Mouse (Mus musculus): Measurements from ENCODE around the gene Oas1a. TPM values are rescaled to one million over a fixed set of nuclear protein-coding genes. Genes with fewer than 3 reads are reported as not detected.

Gene Oas1a
- polyA plus RNA-seq, 1 experiment from 2014 or later: 3.2 TPM

GRCm38 (mm10) chr5:120870081-120870480 lies 37.2 kb downstream of the Oas1a start:
- H3K4me1 ChIP-seq (replicated peaks): no peaks in the 10 kb centered on the region
- DNase-seq (no peak), ATAC-seq (ENCODE audit: low read depth) (no peak)
- H3K9me3 ChIP-seq (replicated peaks): no peaks in the 10 kb centered on the region
- H3K27ac ChIP-seq: no peak overlapping the region
- no peak overlapping the region for H3K9ac ChIP-seq
- H3K4me3 ChIP-seq (replicated peaks): no peak overlapping the region
- no peak overlapping the region for H3K4me2 ChIP-seq
- 40% methylated on average over 3 of the region's 3 CpGs for WGBS (ENCODE audit: insufficient replicate concordance)
- H3K27me3 ChIP-seq: no peaks in the 10 kb centered on the region
- H3K36me3 ChIP-seq: no peaks in the 10 kb centered on the region

GRCm38 (mm10) chr5:120869436-120870015 lies 37.8 kb downstream of the Oas1a start:
- H3K4me3 ChIP-seq (replicated peaks): no peak overlapping the region
- H3K4me2 ChIP-seq: no peak overlapping the region
- ATAC-seq (ENCODE audit: low read depth): no peak
- 51% methylated on average over 7 of the region's 7 CpGs for WGBS (ENCODE audit: insufficient replicate concordance)
- H3K27ac ChIP-seq: no peak overlapping the region
- H3K36me3 ChIP-seq: no peaks in the 10 kb centered on the region
- no peak for DNase-seq
- no peaks in the 10 kb centered on the region for H3K9me3 ChIP-seq (replicated peaks)
- no peaks in the 10 kb centered on the region for H3K4me1 ChIP-seq (replicated peaks)
- H3K9ac ChIP-seq: no peak overlapping the region
- H3K27me3 ChIP-seq: no peaks in the 10 kb centered on the region

- WGBS (ENCODE audit: insufficient replicate concordance): 55% methylated on average over 3 of the region's 3 CpGs
- H3K9me3 ChIP-seq (replicated peaks): no peaks in the 10 kb centered on the region
- H3K27me3 ChIP-seq: no peaks in the 10 kb centered on the region
- no peaks in the 10 kb centered on the region for H3K36me3 ChIP-seq
- no peak overlapping the region for H3K4me3 ChIP-seq (replicated peaks)
- DNase-seq (no peak), ATAC-seq (ENCODE audit: low read depth) (no peak)
- no peaks in the 10 kb centered on the region for H3K4me1 ChIP-seq (replicated peaks)
- no peak overlapping the region for H3K9ac ChIP-seq
- H3K4me2 ChIP-seq: no peak overlapping the region
- no peak overlapping the region for H3K27ac ChIP-seq
Observed at GRCm38 (mm10) chr5:120865336-120865860, 41.9 kb downstream of the Oas1a start.

GRCm38 (mm10) chr5:120861121-120861520 lies 46.2 kb downstream of the Oas1a start, which contains the start of gene Oas1h:
Gene Oas1h (plus strand): TSS chr5:120861421.
- H3K9ac ChIP-seq: no peak within 1 kb of the TSS
- no peak within 1 kb of the TSS for H3K4me3 ChIP-seq (replicated peaks)
- WGBS (ENCODE audit: insufficient replicate concordance): 30% methylated on average over 4 of the region's 4 CpGs
- no peaks in the 10 kb centered on the region for H3K36me3 ChIP-seq
- no peak within 1 kb of the TSS for H3K4me2 ChIP-seq
- no peaks in the 10 kb centered on the region for H3K27me3 ChIP-seq
- H3K27ac ChIP-seq: no peak within 1 kb of the TSS
- ATAC-seq (ENCODE audit: low read depth) (no peak), DNase-seq (no peak)
- H3K4me1 ChIP-seq (replicated peaks): no peaks in the 10 kb centered on the region
- H3K9me3 ChIP-seq (replicated peaks): no peaks in the 10 kb centered on the region

GRCm38 (mm10) chr5:120859241-120859640 lies 48.1 kb downstream of the Oas1a start:
- no peak overlapping the region for H3K4me3 ChIP-seq (replicated peaks)
- 0 out of 2 replicates have a peak, but pooled peaks cover 1% of the 10 kb centered on the region for H3K9me3 ChIP-seq (replicated peaks)
- WGBS (ENCODE audit: insufficient replicate concordance): 35% methylated on average over 2 of the region's 2 CpGs
- no peak overlapping the region for H3K27ac ChIP-seq
- H3K27me3 ChIP-seq: no peaks in the 10 kb centered on the region
- no peaks in the 10 kb centered on the region for H3K36me3 ChIP-seq
- ATAC-seq (ENCODE audit: low read depth) (no peak), DNase-seq (no peak)
- H3K4me1 ChIP-seq (replicated peaks): no peaks in the 10 kb centered on the region
- H3K9ac ChIP-seq: no peak overlapping the region
- no peak overlapping the region for H3K4me2 ChIP-seq

GRCm38 (mm10) chr5:120849601-120850136 lies 57.7 kb downstream of the Oas1a start:
- WGBS (ENCODE audit: insufficient replicate concordance): 52% methylated on average over 3 of the region's 3 CpGs
- no peaks in the 10 kb centered on the region for H3K27me3 ChIP-seq
- no peak for ATAC-seq (ENCODE audit: low read depth)
- H3K4me3 ChIP-seq (replicated peaks): no peak overlapping the region
- no peak overlapping the region for H3K27ac ChIP-seq
- DNase-seq: no peak
- no peak overlapping the region for H3K9ac ChIP-seq
- H3K9me3 ChIP-seq (replicated peaks): 0 out of 2 replicates have a peak, but pooled peaks cover 3% of the 10 kb centered on the region
- H3K4me1 ChIP-seq (replicated peaks): no peaks in the 10 kb centered on the region
- no peak overlapping the region for H3K4me2 ChIP-seq
- no peaks in the 10 kb centered on the region for H3K36me3 ChIP-seq

- 53% methylated on average over 4 of the region's 4 CpGs for WGBS (ENCODE audit: insufficient replicate concordance)
- Histone ChIP-seq H3K27me3 (no peaks in the 10 kb centered on the region), H3K36me3 (no peaks in the 10 kb centered on the region), H3K27ac (no peak within 1 kb of the TSS), H3K4me3 (replicated peaks) (no peak within 1 kb of the TSS), H3K4me2 (no peak within 1 kb of the TSS), H3K9me3 (replicated peaks) (no peaks in the 10 kb centered on the region), H3K4me1 (replicated peaks) (no peaks in the 10 kb centered on the region), H3K9ac (no peak within 1 kb of the TSS)
- ATAC-seq (ENCODE audit: low read depth) (no peak), DNase-seq (no peak)
Observed at GRCm38 (mm10) chr5:120847067-120847466, 60.3 kb downstream of the Oas1a start, which contains the start of gene Oas1f. Gene Oas1f (plus strand): TSS chr5:120847367.

Small RNA genes lying within 50 kb of the gene (microRNA-seq; reads per million reads assigned to microRNA genes)
- gene Gm22907: not detected

Other genes starting within 250 kb of the Oas1a start
- gene Dtx1, start 195.6 kb downstream of the Oas1a start, polyA plus RNA-seq (2015; fragmentation: Nextera tagmentation; extraction: Ambion mirVana): 0.21 and 0.53 TPM in 2 replicates
- gene Oas2, start 157.7 kb downstream of the Oas1a start, polyA plus RNA-seq (2015; fragmentation: Nextera tagmentation; extraction: Ambion mirVana): 0.25 and 0.34 TPM in 2 replicates
- 0.12 and 0.17 TPM in 2 replicates for gene Oas3, start 129.9 kb downstream of the Oas1a start, polyA plus RNA-seq (2015; fragmentation: Nextera tagmentation; extraction: Ambion mirVana)
- not detected in 2 replicates for gene Oas1e, start 112.0 kb downstream of the Oas1a start, polyA plus RNA-seq (2015; fragmentation: Nextera tagmentation; extraction: Ambion mirVana)
- gene Oas1c, start 95.0 kb downstream of the Oas1a start, polyA plus RNA-seq (2015; fragmentation: Nextera tagmentation; extraction: Ambion mirVana): 0.08 and 0.22 TPM in 2 replicates
- not detected in 2 replicates for gene Oas1f, start 60.2 kb downstream of the Oas1a start, polyA plus RNA-seq (2015; fragmentation: Nextera tagmentation; extraction: Ambion mirVana)
- not detected in 2 replicates for gene Oas1h, start 46.1 kb downstream of the Oas1a start, polyA plus RNA-seq (2015; fragmentation: Nextera tagmentation; extraction: Ambion mirVana)
- 0.46 TPM in 2 replicates for gene Oas1g, start 19.9 kb downstream of the Oas1a start, polyA plus RNA-seq (2015; fragmentation: Nextera tagmentation; extraction: Ambion mirVana)
- not detected in 2 replicates for gene Oas1d, start 7.0 kb upstream of the Oas1a start, polyA plus RNA-seq (2015; fragmentation: Nextera tagmentation; extraction: Ambion mirVana)
- gene Rph3a, start 102.6 kb upstream of the Oas1a start, polyA plus RNA-seq (2015; fragmentation: Nextera tagmentation; extraction: Ambion mirVana): 0.10 TPM in 1 of 2 replicates, not detected in the other